Mouse (Mus musculus): ENCODE results near the gene Radil. TPM values are rescaled to one million over a fixed set of nuclear protein-coding genes. Genes with fewer than 3 reads are reported as not detected.

The Radil gene
- total and polyA plus RNA-seq, 3 experiments, result not detected

- TF ChIP-seq CHD2 (IDR thresholded peaks at IDR 0.05; ENCODE audit: low read length) (no peak), NELFE (IDR thresholded peaks at IDR 0.05; ENCODE audit: low read depth, low read length) (no peak)
These were observed 91.9 kb downstream of the Radil start (continued) for GRCm38 (mm10) chr5:142458791-142459557.

- no peak for TF ChIP-seq JUND (conservative IDR thresholded peaks at IDR 0.05; ENCODE audit: low read depth, low read length)
- no peak for TF ChIP-seq TBP (conservative IDR thresholded peaks at IDR 0.05; ENCODE audit: low read depth, low read length)
- TF ChIP-seq RAD21 (IDR thresholded peaks at IDR 0.05; ENCODE audit: low read depth, low read length), result no peak
- TF ChIP-seq UBTF (IDR thresholded peaks at IDR 0.05; ENCODE audit: low read depth, low read length), result no peak
- no peak for TF ChIP-seq MAZ (IDR thresholded peaks at IDR 0.05; ENCODE audit: low read depth, low read length)
- no peak for TF ChIP-seq BHLHE40 (IDR thresholded peaks at IDR 0.05; ENCODE audit: low read depth, low read length)
- TF ChIP-seq MAFK (IDR thresholded peaks at IDR 0.05; ENCODE audit: insufficient replicate concordance, low read length), result no peak
- no peak for TF ChIP-seq ELF1 (IDR thresholded peaks at IDR 0.05; ENCODE audit: low read depth, low read length)
- no peak for TF ChIP-seq POLR2AphosphoS2 (IDR thresholded peaks at IDR 0.05; ENCODE audit: low read depth, low read length)
- TF ChIP-seq USF2 (conservative IDR thresholded peaks at IDR 0.05; ENCODE audit: low read depth, low read length), result no peak
- no peak for TF ChIP-seq MYC (IDR thresholded peaks at IDR 0.05; ENCODE audit: low read depth, low read length)
- no peak for TF ChIP-seq CHD1 (IDR thresholded peaks at IDR 0.05; ENCODE audit: low read depth, low read length)
- TF ChIP-seq POLR2A (IDR thresholded peaks at IDR 0.05; ENCODE audit: low read depth, low read length), result no peak
- TF ChIP-seq KAT2A (IDR thresholded peaks at IDR 0.05; ENCODE audit: insufficient replicate concordance, low read length), result no peak
- TF ChIP-seq NRF1 (IDR thresholded peaks at IDR 0.05; ENCODE audit: low read depth, low read length), result no peak
- no peak for TF ChIP-seq CHD2 (IDR thresholded peaks at IDR 0.05; ENCODE audit: low read length)
- no peak for TF ChIP-seq E2F4 (IDR thresholded peaks at IDR 0.05; ENCODE audit: insufficient replicate concordance, low read depth, low read length)
- in situ Hi-C loops (cut with MboI; ENCODE audit: low pct_ligation_motif_present, low pct_unique_long_range_greater_than_20kb, low sequenced_read_pairs), result no loop called here
These were observed 93.6 kb downstream of the Radil start for GRCm38 (mm10) chr5:142457345-142457744.

GRCm38 (mm10) chr5:142456318-142456717 lies 94.6 kb downstream of the Radil start:
- peaks cover 0 to 2% of the 10 kb centered on the region in 2 experiments; a peak in 1 of 4 replicates for H3K4me1 ChIP-seq (ENCODE audit: control insufficient read depth in 1 of 2, insufficient read depth in 2 of 2)
- H3K9me3 ChIP-seq (replicated peaks; ENCODE audit: low read length), result no peaks in the 10 kb centered on the region
- no peak for DNase-seq (ENCODE audit: extremely low read depth)
- no peak overlapping the region for H3K4me2 ChIP-seq (ENCODE audit: insufficient read depth, low read depth, poor library complexity, severe bottlenecking)
- H3K36me3 ChIP-seq (replicated peaks in 1 of 2; ENCODE audit: control insufficient read depth in 1 of 2, insufficient read depth in 1 of 2, low read length in 1 of 2), result peaks cover 68 to 96% of the 10 kb centered on the region in 2 experiments
- TF ChIP-seq USF2 (conservative IDR thresholded peaks at IDR 0.05; ENCODE audit: low read depth, low read length), result no peak
- H3K27ac ChIP-seq (ENCODE audit: insufficient read depth, low read depth), result no peak overlapping the region
- no peaks in the 10 kb centered on the region for H3K27me3 ChIP-seq (replicated peaks)
- in situ Hi-C loops (cut with MboI; ENCODE audit: low pct_ligation_motif_present, low pct_unique_long_range_greater_than_20kb, low sequenced_read_pairs) (no loop called here), dilution Hi-C loops (cut with MboI; ENCODE audit: extremely low pct_ligation_motif_present, extremely low pct_unique_long_range_greater_than_20kb, low sequenced_read_pairs) (no loop called here)
- no peaks in the 10 kb centered on the region for H3K79me2 ChIP-seq (replicated peaks; ENCODE audit: control insufficient read depth, extremely low read depth, insufficient read depth, poor library complexity, severe bottlenecking)
- no peak overlapping the region for H3K9ac ChIP-seq (ENCODE audit: insufficient read depth, low read depth)
- no peak overlapping the region for H3K4me3 ChIP-seq (replicated peaks in 1 of 3; ENCODE audit: low read depth in 2 of 3, low read length in 2 of 3, poor library complexity in 1 of 3)

More at GRCm38 (mm10) chr5:142457345-142457744, 93.6 kb downstream of the Radil start:
- dilution Hi-C loops (cut with MboI; ENCODE audit: extremely low pct_ligation_motif_present, extremely low pct_unique_long_range_greater_than_20kb, low sequenced_read_pairs), result no loop called here
- no peak overlapping the region for H3K27ac ChIP-seq (ENCODE audit: insufficient read depth, low read depth)
- H3K4me2 ChIP-seq (ENCODE audit: insufficient read depth, low read depth, poor library complexity, severe bottlenecking), result no peak overlapping the region
- H3K79me2 ChIP-seq (replicated peaks; ENCODE audit: control insufficient read depth, extremely low read depth, insufficient read depth, poor library complexity, severe bottlenecking), result no peaks in the 10 kb centered on the region
- no peak for DNase-seq (ENCODE audit: extremely low read depth)
- H3K9ac ChIP-seq (ENCODE audit: insufficient read depth, low read depth), result no peak overlapping the region
- H3K27me3 ChIP-seq (replicated peaks), result no peaks in the 10 kb centered on the region
- peaks cover 65 to 95% of the 10 kb centered on the region in 2 experiments for H3K36me3 ChIP-seq (replicated peaks in 1 of 2; ENCODE audit: control insufficient read depth in 1 of 2, insufficient read depth in 1 of 2, low read length in 1 of 2)
- no peaks in the 10 kb centered on the region for H3K4me1 ChIP-seq (ENCODE audit: control insufficient read depth in 1 of 2, insufficient read depth in 2 of 2)
- peaks cover 5% of the 10 kb centered on the region for H3K9me3 ChIP-seq (replicated peaks; ENCODE audit: low read length)
- no peak overlapping the region for H3K4me3 ChIP-seq (replicated peaks in 1 of 3; ENCODE audit: low read depth in 2 of 3, low read length in 2 of 3, poor library complexity in 1 of 3)
